Mouse (Mus musculus) limb, embryonic 13.5 days (tissue): ENCODE results near the gene Sap30bp. TPM values are rescaled to one million over a fixed set of nuclear protein-coding genes. Genes with fewer than 3 reads are reported as not detected.

ENCODE experiments used
- ATAC-seq: fragments of 200-750 bp; cut with Nextera tagmentation; 2 replicates; pipeline ENCODE4 v1.8.0; 2017; ENCODE audit warnings: low read depth, moderate number of reproducible peaks, moderate TSS enrichment; ENCODE audit not compliant: low FRiP score
- H3K27ac ChIP-seq: fragments of 300-500 bp; sonication (generic); 2 replicates; pipeline ENCODE4 v1.5.1; 2015; ENCODE audit warnings: inconsistent platforms, mild to moderate bottlenecking, moderate library complexity
- H3K27me3 ChIP-seq: fragments of 300-500 bp; sonication (generic); 2 replicates; pipeline ENCODE4 v1.6.1; 2015; ENCODE audit warnings: mild to moderate bottlenecking, inconsistent platforms
- H3K36me3 ChIP-seq: fragments of 300-500 bp; sonication (generic); 2 replicates; pipeline ENCODE4 v1.6.1; 2015; ENCODE audit warnings: inconsistent platforms, mild to moderate bottlenecking, moderate library complexity
- H3K4me1 ChIP-seq: fragments of 300-500 bp; sonication (generic); 2 replicates; pipeline ENCODE4 v1.6.1; 2015; ENCODE audit warnings: inconsistent platforms
- H3K4me2 ChIP-seq: fragments of 300-500 bp; sonication (generic); replicated peaks from 2 replicates; pipeline ENCODE4 v1.6.1; 2015; ENCODE audit warnings: inconsistent platforms, mild to moderate bottlenecking, moderate library complexity
- H3K4me3 ChIP-seq: fragments of 300-500 bp; sonication (generic); 2 replicates; pipeline ENCODE4 v1.5.1; 2015; ENCODE audit warnings: moderate library complexity, mild to moderate bottlenecking, inconsistent platforms
- H3K9ac ChIP-seq: fragments of 300-500 bp; sonication (generic); 2 replicates; pipeline ENCODE4 v1.6.1; 2015; ENCODE audit warnings: mild to moderate bottlenecking, inconsistent platforms
- H3K9me3 ChIP-seq: fragments of 300-500 bp; sonication (generic); 2 replicates; pipeline ENCODE4 v1.6.1; 2016; ENCODE audit warnings: inconsistent platforms
- WGBS: fragments of 180-500 bp; shearing (Covaris S2); methylation state at CpG from one replicate; pipeline ENCODE4 v1.1.7; 2015; 5-methylcytosine and 5-hydroxymethylcytosine counted together
- polyA plus RNA-seq: library from polyadenylated mRNA; unstranded; fragments of >200 nt; fragmentation: Nextera tagmentation; extraction: Ambion mirVana; gene quantifications from 2 replicates; pipeline ENCODE4 v1.2.1, GENCODE M21; 2015

Gene Sap30bp
- polyA plus RNA-seq, 1 experiment from 2014 or later, result 44.2 TPM

- H3K36me3 ChIP-seq, result peaks cover 27% of the 10 kb centered on the region
- no peaks in the 10 kb centered on the region for H3K9me3 ChIP-seq
- no peak overlapping the region for H3K9ac ChIP-seq
- 74% methylated on average over 8 of the region's 8 CpGs for WGBS
- no peaks in the 10 kb centered on the region for H3K27me3 ChIP-seq
- ATAC-seq, result no peak
- H3K4me2 ChIP-seq, result peak overlapping the region; percentile 31
- H3K4me1 ChIP-seq, result peaks cover 45% of the 10 kb centered on the region
- no peak overlapping the region; the same call in 1 of the 2 replicates for H3K27ac ChIP-seq
- H3K4me3 ChIP-seq, result peak overlapping the region; percentile 12
Observed at GRCm38 (mm10) chr11:115900561-115901337, 32.3 kb upstream of the Sap30bp start.

- peak overlapping the region; percentile 12; the same call in 1 of the 2 replicates for H3K4me3 ChIP-seq
- H3K9me3 ChIP-seq, result no peaks in the 10 kb centered on the region
- WGBS, result 85% methylated on average over 9 of the region's 9 CpGs
- H3K27ac ChIP-seq, result peak overlapping the region; percentile 48; the same call in 1 of the 2 replicates
- H3K4me1 ChIP-seq, result peaks cover 45% of the 10 kb centered on the region
- H3K4me2 ChIP-seq, result no peak overlapping the region; the same call in 1 of the 2 replicates
- ATAC-seq, result no peak
- no peak overlapping the region for H3K9ac ChIP-seq
- peaks cover 21% of the 10 kb centered on the region for H3K36me3 ChIP-seq
- no peaks in the 10 kb centered on the region for H3K27me3 ChIP-seq
Observed at GRCm38 (mm10) chr11:115901338-115902161, 31.5 kb upstream of the Sap30bp start.

GRCm38 (mm10) chr11:115902177-115902576 lies 30.9 kb upstream of the Sap30bp start:
- 0 out of 2 replicates have a peak overlapping the region, but pooled peaks have one; percentile 2 for H3K4me2 ChIP-seq
- peaks cover 45% of the 10 kb centered on the region for H3K4me1 ChIP-seq

GRCm38 (mm10) chr11:115902831-115903230 lies 30.3 kb upstream of the Sap30bp start:
- Histone ChIP-seq H3K4me1 (peaks cover 45% of the 10 kb centered on the region), H3K4me2 (no peak overlapping the region), H3K9ac (no peak overlapping the region; the same call in 1 of the 2 replicates), H3K36me3 (peaks cover 10% of the 10 kb centered on the region), H3K27me3 (no peaks in the 10 kb centered on the region), H3K4me3 (no peak overlapping the region), H3K27ac (no peak overlapping the region), H3K9me3 (no peaks in the 10 kb centered on the region)
- ATAC-seq, result no peak
- 94% methylated on average over 1 of the region's 1 CpGs for WGBS

More at GRCm38 (mm10) chr11:115902177-115902576, 30.9 kb upstream of the Sap30bp start:
- peak overlapping the region; percentile 48; the same call in 1 of the 2 replicates for H3K27ac ChIP-seq
- 76% methylated on average over 5 of the region's 5 CpGs for whole genome bisulfite sequencing
- no peaks in the 10 kb centered on the region for H3K27me3 ChIP-seq
- H3K4me3 ChIP-seq, result no peak overlapping the region
- no peaks in the 10 kb centered on the region for H3K9me3 ChIP-seq
- ATAC-seq, result no peak
- H3K36me3 ChIP-seq, result peaks cover 15% of the 10 kb centered on the region
- no peak overlapping the region for H3K9ac ChIP-seq

DNA sequence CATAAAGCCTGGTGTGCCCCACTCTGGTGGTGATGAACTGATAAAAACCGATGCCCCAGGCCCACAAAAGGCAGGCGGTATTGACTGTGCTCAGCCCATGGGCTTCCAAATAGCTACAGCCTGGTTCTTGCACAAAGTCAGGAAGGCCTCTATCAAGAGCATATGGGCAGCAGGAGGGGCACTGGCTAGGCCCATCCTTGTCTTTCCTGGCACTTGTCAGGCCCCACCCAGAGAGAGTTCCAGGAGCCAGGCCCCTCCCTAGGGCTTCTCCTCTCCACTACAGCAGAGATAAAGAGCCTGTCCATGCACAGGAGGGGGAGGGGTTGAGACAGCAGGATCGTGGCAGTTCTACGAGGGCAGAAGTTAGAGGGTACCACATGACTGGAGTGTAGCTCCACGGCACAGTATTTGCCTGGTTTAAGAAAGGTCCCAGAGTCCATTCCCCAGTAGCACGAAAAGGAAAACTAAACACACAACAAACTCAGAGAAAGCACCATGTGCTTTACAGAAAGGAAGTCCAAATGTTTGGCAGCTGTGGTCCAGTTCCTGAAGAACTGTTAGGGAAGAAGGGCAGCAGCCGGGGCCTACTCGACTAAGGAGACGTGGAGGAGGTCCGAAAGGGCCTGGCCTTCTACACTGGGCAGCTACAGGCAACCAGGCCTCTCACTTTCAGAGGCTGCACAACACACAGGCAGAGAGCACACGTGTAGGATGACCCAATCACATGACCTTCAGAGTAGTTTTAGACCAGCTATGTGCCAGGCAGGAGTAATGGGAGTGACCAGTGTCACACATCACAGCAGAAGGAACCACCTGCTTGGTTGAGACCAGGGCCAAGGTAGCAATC lies 29.5 kb upstream of the Sap30bp start:
- 68% methylated on average over 11 of the region's 11 CpGs for WGBS
- no peak overlapping the region for H3K9ac ChIP-seq

GRCm38 (mm10) chr11:115904231-115904955 lies 28.7 kb upstream of the Sap30bp start:
- Histone ChIP-seq H3K27me3 (no peaks in the 10 kb centered on the region), H3K36me3 (peaks cover 15% of the 10 kb centered on the region), H3K27ac (0 out of 2 replicates have a peak overlapping the region, but pooled peaks have one; percentile 28), H3K4me1 (peaks cover 36% of the 10 kb centered on the region), H3K4me3 (no peak overlapping the region), H3K4me2 (0 out of 2 replicates have a peak overlapping the region, but pooled peaks have one; percentile 7), H3K9me3 (no peaks in the 10 kb centered on the region), H3K9ac (0 out of 2 replicates have a peak overlapping the region, but pooled peaks have one; percentile 25)
- 78% methylated on average over 8 of the region's 8 CpGs for WGBS
- no peak for ATAC-seq

More for the DNA sequence above, 29.5 kb upstream of the Sap30bp start:
- H3K36me3 ChIP-seq, result peaks cover 15% of the 10 kb centered on the region
- H3K4me1 ChIP-seq, result peaks cover 41% of the 10 kb centered on the region
- H3K4me3 ChIP-seq, result no peak overlapping the region
- ATAC-seq, result no peak
- 0 out of 2 replicates have a peak overlapping the region, but pooled peaks have one; percentile 5 for H3K4me2 ChIP-seq
- no peaks in the 10 kb centered on the region for H3K9me3 ChIP-seq
- H3K27me3 ChIP-seq, result no peaks in the 10 kb centered on the region
- H3K27ac ChIP-seq, result peak overlapping the region; percentile 48; the same call in 1 of the 2 replicates

GRCm38 (mm10) chr11:115904956-115905790 lies 27.9 kb upstream of the Sap30bp start:
- H3K9ac ChIP-seq, result 0 out of 2 replicates have a peak overlapping the region, but pooled peaks have one; percentile 26

DNA sequence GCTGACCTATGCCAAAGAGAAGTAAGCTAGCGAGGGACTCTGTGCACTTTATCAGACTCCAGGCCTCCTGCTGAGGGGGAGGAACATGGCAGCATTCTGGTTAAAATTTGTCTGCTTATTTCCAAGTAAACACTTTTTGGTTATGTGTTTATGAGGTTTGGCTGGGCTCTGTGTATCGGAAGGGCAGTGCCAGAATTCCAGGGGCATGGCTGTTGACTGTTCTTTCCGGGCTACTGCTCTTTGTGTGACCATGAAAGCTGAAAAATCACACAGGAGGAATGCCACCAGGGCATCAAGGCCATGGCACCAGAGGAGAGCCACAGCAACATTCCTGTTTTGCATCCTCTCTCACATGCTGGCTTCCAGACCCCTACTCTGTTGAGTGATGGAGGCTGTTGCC lies 27.0 kb upstream of the Sap30bp start:
- H3K27ac ChIP-seq, result no peak overlapping the region
- peaks cover 23% of the 10 kb centered on the region for H3K4me1 ChIP-seq
- no peak overlapping the region for H3K4me3 ChIP-seq
- H3K36me3 ChIP-seq, result peaks cover 16% of the 10 kb centered on the region
- no peaks in the 10 kb centered on the region for H3K27me3 ChIP-seq
- no peaks in the 10 kb centered on the region for H3K9me3 ChIP-seq
- H3K9ac ChIP-seq, result no peak overlapping the region
- H3K4me2 ChIP-seq, result no peak overlapping the region
- 77% methylated on average over 3 of the region's 3 CpGs for WGBS
- ATAC-seq, result no peak

More at GRCm38 (mm10) chr11:115904956-115905790, 27.9 kb upstream of the Sap30bp start:
- no peak for ATAC-seq
- Histone ChIP-seq H3K4me3 (no peak overlapping the region), H3K4me2 (0 out of 2 replicates have a peak overlapping the region, but pooled peaks have one; percentile 7), H3K27me3 (no peaks in the 10 kb centered on the region), H3K4me1 (peaks cover 28% of the 10 kb centered on the region), H3K27ac (peak overlapping the region; percentile 28; the same call in 1 of the 2 replicates), H3K9me3 (no peaks in the 10 kb centered on the region), H3K36me3 (peaks cover 15% of the 10 kb centered on the region)
- 63% methylated on average over 16 of the region's 16 CpGs for WGBS

DNA sequence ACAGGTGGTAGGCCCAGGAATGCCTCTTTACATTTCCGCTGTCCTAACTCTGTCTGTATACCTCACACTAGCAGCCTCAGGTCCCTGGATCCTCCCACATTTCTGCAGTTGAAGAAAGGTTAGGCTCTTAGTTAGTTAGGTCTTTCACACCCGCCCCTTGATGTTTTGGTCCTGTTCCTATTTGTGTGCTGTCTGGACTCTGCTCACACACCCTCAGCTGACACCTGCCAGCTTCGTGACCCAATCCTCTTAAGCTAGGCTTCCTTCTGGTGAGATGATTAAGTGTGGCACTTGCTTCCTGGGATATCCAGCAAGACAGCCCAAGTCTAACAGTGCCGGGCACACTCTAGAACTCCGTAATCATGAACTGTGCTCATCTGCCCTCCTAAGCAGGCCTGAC lies 26.6 kb upstream of the Sap30bp start:
- Histone ChIP-seq H3K9ac (no peak overlapping the region), H3K27me3 (no peaks in the 10 kb centered on the region), H3K4me2 (no peak overlapping the region), H3K4me1 (peaks cover 19% of the 10 kb centered on the region), H3K27ac (no peak overlapping the region), H3K9me3 (no peaks in the 10 kb centered on the region), H3K36me3 (peaks cover 20% of the 10 kb centered on the region), H3K4me3 (no peak overlapping the region)
- 82% methylated on average over 5 of the region's 5 CpGs for WGBS
- ATAC-seq, result no peak

DNA sequence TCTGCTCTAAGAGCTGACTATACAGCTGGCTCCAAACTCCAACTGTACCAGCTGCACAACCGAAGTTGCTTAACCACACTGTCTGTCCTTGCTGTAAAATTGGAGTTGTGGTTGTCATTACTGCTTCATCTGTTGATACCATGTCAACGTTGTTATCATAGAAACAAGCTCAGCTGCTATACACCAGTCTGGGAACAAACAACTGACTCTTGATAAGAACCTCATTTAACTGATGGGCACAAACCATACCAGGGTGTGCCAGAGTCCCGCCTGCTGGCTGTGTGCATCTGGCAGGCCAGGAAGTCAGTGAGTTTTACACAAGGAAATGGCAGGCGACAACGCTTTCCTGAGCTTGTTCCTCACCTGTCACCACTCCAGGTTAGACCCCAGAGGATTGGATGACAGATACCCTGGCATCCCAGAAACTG lies 21.9 kb upstream of the Sap30bp start:
- H3K9ac ChIP-seq, result no peak overlapping the region
- no peak overlapping the region for H3K4me2 ChIP-seq
- no peaks in the 10 kb centered on the region for H3K27me3 ChIP-seq
- H3K9me3 ChIP-seq, result no peaks in the 10 kb centered on the region
- no peak overlapping the region for H3K4me3 ChIP-seq
- 88% methylated on average over 5 of the region's 5 CpGs for WGBS
- H3K36me3 ChIP-seq, result peaks cover 49% of the 10 kb centered on the region
- H3K4me1 ChIP-seq, result no peaks in the 10 kb centered on the region
- no peak for ATAC-seq
- no peak overlapping the region for H3K27ac ChIP-seq
